Mouse (Mus musculus): Measurements from ENCODE around the gene G6pdx. TPM values are rescaled to one million over a fixed set of nuclear protein-coding genes. Genes with fewer than 3 reads are reported as not detected.

The G6pdx gene
- total and polyA plus RNA-seq, 3 experiments: 35.9 to 70.5 (median 44.0) TPM

GRCm38 (mm10) chrX:74408340-74408739, 20.7 kb downstream of the G6pdx start:
- Histone ChIP-seq H3K9ac (ENCODE audit: insufficient read depth, low read depth) (no peak overlapping the region), H3K27ac (ENCODE audit: insufficient read depth, low read depth) (no peak overlapping the region), H3K4me1 (ENCODE audit: control insufficient read depth in 1 of 2, insufficient read depth in 2 of 2) (no peaks in the 10 kb centered on the region), H3K27me3 (replicated peaks) (no peaks in the 10 kb centered on the region), H3K79me2 (replicated peaks; ENCODE audit: control insufficient read depth, extremely low read depth, insufficient read depth, poor library complexity, severe bottlenecking) (no peaks in the 10 kb centered on the region), H3K4me2 (ENCODE audit: insufficient read depth, low read depth, poor library complexity, severe bottlenecking) (no peak overlapping the region), H3K36me3 (replicated peaks in 1 of 2; ENCODE audit: control insufficient read depth in 1 of 2, insufficient read depth in 1 of 2, low read length in 1 of 2) (peaks cover 22 to 55% of the 10 kb centered on the region in 2 experiments), H3K4me3 (replicated peaks in 1 of 3; ENCODE audit: low read depth in 2 of 3, low read length in 2 of 3, poor library complexity in 1 of 3) (no peak overlapping the region), H3K9me3 (replicated peaks; ENCODE audit: low read length) (no peaks in the 10 kb centered on the region)
- TF ChIP-seq IRF4 (IDR thresholded peaks at IDR 0.05; ENCODE audit: low read depth, low read length) (no peak), MAFK (IDR thresholded peaks at IDR 0.05; ENCODE audit: insufficient replicate concordance, low read length) (no peak), TBP (conservative IDR thresholded peaks at IDR 0.05; ENCODE audit: low read depth, low read length) (no peak), JUN (IDR thresholded peaks at IDR 0.05; ENCODE audit: insufficient read depth, low read depth, low read length) (no peak), NELFE (IDR thresholded peaks at IDR 0.05; ENCODE audit: low read depth, low read length) (no peak), SIN3A (IDR thresholded peaks at IDR 0.05; ENCODE audit: low read length) (no peak), EP300 (IDR thresholded peaks at IDR 0.05; ENCODE audit: low read length) (no peak)
- no peak for DNase-seq (ENCODE audit: extremely low read depth)
- dilution Hi-C loops (cut with MboI; ENCODE audit: extremely low pct_ligation_motif_present, extremely low pct_unique_long_range_greater_than_20kb, low sequenced_read_pairs) (no loop called here), in situ Hi-C loops (cut with MboI; ENCODE audit: low pct_ligation_motif_present, low pct_unique_long_range_greater_than_20kb, low sequenced_read_pairs) (no loop called here)

DNA sequence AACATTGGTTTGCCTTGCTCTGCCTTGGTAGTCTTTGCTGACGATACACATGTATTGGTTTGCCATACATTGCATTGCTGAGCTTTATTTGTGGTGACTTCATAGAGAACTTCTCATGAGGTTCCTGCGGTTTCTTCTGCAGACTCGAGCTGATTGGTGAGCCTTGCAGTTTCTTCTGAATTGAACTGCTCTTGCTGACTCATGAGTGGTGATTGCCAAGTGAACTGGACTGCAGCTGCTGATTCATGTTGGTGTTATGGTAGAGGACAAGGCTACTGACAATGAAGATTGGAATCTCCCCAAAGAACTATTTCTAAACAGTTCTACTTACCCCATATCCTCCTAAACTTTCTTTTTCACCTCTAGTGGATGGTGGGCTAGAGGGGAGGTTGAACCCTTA, 28.9 kb downstream of the G6pdx start:
- no peaks in the 10 kb centered on the region for H3K79me2 ChIP-seq (replicated peaks; ENCODE audit: control insufficient read depth, extremely low read depth, insufficient read depth, poor library complexity, severe bottlenecking)
- no peaks in the 10 kb centered on the region for H3K9me3 ChIP-seq (replicated peaks; ENCODE audit: low read length)
- dilution Hi-C loops (cut with MboI; ENCODE audit: extremely low pct_ligation_motif_present, extremely low pct_unique_long_range_greater_than_20kb, low sequenced_read_pairs) (no loop called here), in situ Hi-C loops (cut with MboI; ENCODE audit: low pct_ligation_motif_present, low pct_unique_long_range_greater_than_20kb, low sequenced_read_pairs) (no loop called here)
- H3K4me3 ChIP-seq (replicated peaks in 1 of 3; ENCODE audit: low read depth in 2 of 3, low read length in 2 of 3, poor library complexity in 1 of 3): no peak overlapping the region
- no peak for TF ChIP-seq HCFC1 (IDR thresholded peaks at IDR 0.05; ENCODE audit: low read depth, low read length)
- H3K27me3 ChIP-seq (replicated peaks): no peaks in the 10 kb centered on the region
- H3K4me2 ChIP-seq (ENCODE audit: insufficient read depth, low read depth, poor library complexity, severe bottlenecking): no peak overlapping the region
- H3K9ac ChIP-seq (ENCODE audit: insufficient read depth, low read depth): no peak overlapping the region
- no peak for DNase-seq (ENCODE audit: extremely low read depth)
- H3K27ac ChIP-seq (ENCODE audit: insufficient read depth, low read depth): no peak overlapping the region
- no peaks in the 10 kb centered on the region for H3K36me3 ChIP-seq (replicated peaks in 1 of 2; ENCODE audit: control insufficient read depth in 1 of 2, insufficient read depth in 1 of 2, low read length in 1 of 2)
- H3K4me1 ChIP-seq (ENCODE audit: control insufficient read depth in 1 of 2, insufficient read depth in 2 of 2): no peaks in the 10 kb centered on the region; a peak in 1 of 4 replicates

DNA sequence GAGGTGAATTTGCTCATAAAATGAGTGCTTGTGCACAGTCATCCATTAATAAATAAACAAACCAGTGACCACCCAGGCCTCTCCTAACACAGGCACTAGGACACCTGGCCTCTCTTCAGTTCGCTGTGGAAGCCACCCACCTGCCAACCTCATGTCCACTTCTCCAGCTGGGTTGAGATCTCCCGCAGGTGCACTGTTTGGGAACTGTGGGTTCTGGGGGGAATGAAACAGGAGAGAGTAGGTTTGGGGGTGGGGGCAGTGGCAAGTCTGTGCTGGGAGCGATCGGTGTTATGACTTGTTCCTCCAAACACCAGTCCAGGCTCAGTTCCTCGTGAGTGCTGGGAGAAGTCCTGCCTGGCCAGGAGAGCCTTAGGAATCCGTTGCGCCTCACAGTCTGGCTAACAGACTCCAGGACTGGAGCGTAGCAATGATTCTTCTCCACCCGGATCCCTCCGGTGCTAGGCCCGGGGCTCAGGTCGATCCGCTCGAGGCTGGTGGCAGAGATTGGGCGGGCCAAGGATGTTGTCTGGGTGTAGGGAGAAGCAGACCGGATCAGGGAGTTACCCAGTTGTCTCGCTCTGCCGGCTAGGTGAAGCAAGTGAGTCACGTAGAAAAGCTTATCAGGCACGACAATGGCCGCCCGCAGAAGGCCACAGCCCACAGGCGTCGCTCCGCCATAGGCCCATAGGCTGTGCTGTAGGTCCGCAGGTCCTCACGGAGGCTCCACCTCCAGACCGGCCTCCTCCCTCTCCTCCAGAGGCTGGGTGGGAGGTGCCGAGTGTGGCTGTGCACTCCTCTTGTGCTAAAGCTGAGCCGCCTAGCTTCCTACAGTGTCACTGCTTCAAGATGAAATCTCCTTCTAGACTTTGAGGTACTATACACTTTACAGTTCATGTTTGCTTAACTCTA, 36.2 kb downstream of the G6pdx start, which contains the start of the genes Fam3a and Ikbkg:
Gene Fam3a, minus strand, starts transcription at position 738 of the 909 bp plus-strand sequence.
Gene Ikbkg, plus strand, starts transcription at position 756 of the 909 bp plus-strand sequence.
- H3K27me3 ChIP-seq (replicated peaks): no peaks in the 10 kb centered on the region
- peak within 1 kb of the TSS; percentile 69 to 79 (median 77) for H3K4me3 ChIP-seq (replicated peaks in 1 of 3; ENCODE audit: low read depth in 2 of 3, low read length in 2 of 3, poor library complexity in 1 of 3)
- peak within 1 kb of the TSS; percentile 88 for H3K9ac ChIP-seq (ENCODE audit: insufficient read depth, low read depth)
- H3K36me3 ChIP-seq (replicated peaks in 1 of 2; ENCODE audit: control insufficient read depth in 1 of 2, insufficient read depth in 1 of 2, low read length in 1 of 2): peaks cover 9 to 14% of the 10 kb centered on the region in 2 experiments
- H3K4me2 ChIP-seq (ENCODE audit: insufficient read depth, low read depth, poor library complexity, severe bottlenecking): peak within 1 kb of the TSS; percentile 79
- peaks cover 0 to 4% of the 10 kb centered on the region in 2 experiments; a peak in 1 of 4 replicates for H3K4me1 ChIP-seq (ENCODE audit: control insufficient read depth in 1 of 2, insufficient read depth in 2 of 2)
- H3K27ac ChIP-seq (ENCODE audit: insufficient read depth, low read depth): peak within 1 kb of the TSS; percentile 60
- dilution Hi-C loops (cut with MboI; ENCODE audit: extremely low pct_ligation_motif_present, extremely low pct_unique_long_range_greater_than_20kb, low sequenced_read_pairs): no loop called here
- in situ Hi-C loops (cut with MboI; ENCODE audit: low pct_ligation_motif_present, low pct_unique_long_range_greater_than_20kb, low sequenced_read_pairs): loop anchor here (25.0 kb wide), 1 partner anchor 605 kb away; the partner anchor contains the start of genes Idh3g and Ssr4
- no peaks in the 10 kb centered on the region for H3K9me3 ChIP-seq (replicated peaks; ENCODE audit: low read length)
- DNase-seq (ENCODE audit: extremely low read depth): peak; percentile 86
- H3K79me2 ChIP-seq (replicated peaks; ENCODE audit: control insufficient read depth, extremely low read depth, insufficient read depth, poor library complexity, severe bottlenecking): no peaks in the 10 kb centered on the region
- no peak for TF ChIP-seq CHD2 (IDR thresholded peaks at IDR 0.05; ENCODE audit: low read length)
- no peak for TF ChIP-seq ETS1 (conservative IDR thresholded peaks at IDR 0.05; ENCODE audit: low read depth, low read length)
- peak in 1 of 2 experiments; percentile 43; a peak in 2 of 4 replicates for TF ChIP-seq CTCF (conservative IDR thresholded peaks at IDR 0.05 in 1 of 2, IDR thresholded peaks at IDR 0.05 in 1 of 2; ENCODE audit: low read depth in 2 of 2, low read length in 2 of 2)
- no peak for TF ChIP-seq PAX5 (IDR thresholded peaks at IDR 0.05; ENCODE audit: low read length)
- TF ChIP-seq USF1 (IDR thresholded peaks at IDR 0.05; ENCODE audit: low read depth, low read length): no peak
- peak; percentile 54 for TF ChIP-seq NRF1 (IDR thresholded peaks at IDR 0.05; ENCODE audit: low read depth, low read length)
- TF ChIP-seq ZKSCAN1 (IDR thresholded peaks at IDR 0.05; ENCODE audit: borderline replicate concordance, low read depth, low read length): no peak
- TF ChIP-seq POLR2A (IDR thresholded peaks at IDR 0.05; ENCODE audit: low read depth, low read length): peak; percentile 70
- TF ChIP-seq MAZ (IDR thresholded peaks at IDR 0.05; ENCODE audit: low read depth, low read length): 0 out of 2 replicates have a peak, but pooled peaks have one; percentile 43
- no peak for TF ChIP-seq GABPA (IDR thresholded peaks at IDR 0.05; ENCODE audit: insufficient replicate concordance, low read depth, low read length)
- 0 out of 2 replicates have a peak, but pooled peaks have one; percentile 5 for TF ChIP-seq KAT2A (IDR thresholded peaks at IDR 0.05; ENCODE audit: insufficient replicate concordance, low read length)
- TF ChIP-seq JUN (IDR thresholded peaks at IDR 0.05; ENCODE audit: insufficient read depth, low read depth, low read length): no peak
- peak; percentile 58; the same call in 1 of the 2 replicates for TF ChIP-seq TCF12 (IDR thresholded peaks at IDR 0.05; ENCODE audit: low read depth, low read length)
- no peak for TF ChIP-seq ZNF384 (IDR thresholded peaks at IDR 0.05; ENCODE audit: low read depth, low read length)
- TF ChIP-seq BHLHE40 (IDR thresholded peaks at IDR 0.05; ENCODE audit: low read depth, low read length): 0 out of 2 replicates have a peak, but pooled peaks have one; percentile 11
- peak; percentile 59; the same call in 1 of the 2 replicates for TF ChIP-seq TBP (conservative IDR thresholded peaks at IDR 0.05; ENCODE audit: low read depth, low read length)
- TF ChIP-seq RAD21 (IDR thresholded peaks at IDR 0.05; ENCODE audit: low read depth, low read length): peak; percentile 30
